Mouse (Mus musculus): ENCODE results near the gene Ly86.

DNA sequence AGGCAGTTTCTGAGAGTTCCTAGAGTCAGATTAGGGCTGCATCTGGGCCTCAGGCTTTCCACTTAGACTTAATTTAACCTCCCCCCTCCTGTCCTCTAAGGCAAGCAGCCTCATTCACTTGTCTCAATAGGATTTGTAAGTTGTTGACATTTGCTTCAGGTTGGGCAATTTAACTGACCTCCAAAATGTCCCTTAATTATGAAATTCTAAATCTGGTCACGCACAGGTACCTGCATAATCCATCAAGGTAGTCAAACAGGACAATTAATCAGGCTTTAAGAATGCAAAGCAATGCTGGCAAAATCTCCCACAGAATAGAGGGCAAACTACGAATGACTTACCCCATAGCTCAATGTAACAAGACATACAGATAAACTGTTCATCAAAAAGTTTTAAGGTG lies 8.0 kb downstream of the Ly86 start:
- no peak for TF ChIP-seq CTCF (IDR thresholded peaks at IDR 0.05; ENCODE audit: low read depth, low read length)
- TF ChIP-seq POLR2A (IDR thresholded peaks at IDR 0.05; ENCODE audit: extremely low read depth, insufficient read depth, low read length), result no peak
